ENCODE assay signal across 11 mouse cellular contexts in genomic region chr2:145655373-145655960, GRCm38 (mm10). TPM values are rescaled to one million over a fixed set of nuclear protein-coding genes. Genes with fewer than 3 reads are reported as not detected.
A peak's percentile ranks its signal among the peaks of the same experiment; 100 is the strongest.
DNase-seq lines count a peak whose midpoint lies in the region; ATAC-seq and TF ChIP-seq lines count a peak whose summit lies in the region.
"Had no signal": no experiment of that assay in that cellular context is flagged by ENCODE, and none has a peak within 500 bp of the region (broad histone marks: within the 10 kb centered on the region; RNA-seq: fewer than 3 reads in every experiment).

No protein-coding gene starts in this region.

- 0 out of 2 replicates have a peak, but pooled peaks have one; percentile 3 for TF ChIP-seq CTCF in forebrain, postnatal 0 days (IDR thresholded peaks at IDR 0.05; ENCODE audit: low read depth)

- H3K4me2 ChIP-seq in forebrain, postnatal 0 days (ENCODE audit: low read depth), result no peak overlapping the region
- no peak overlapping the region for H3K4me2 ChIP-seq in forebrain, embryonic 16.5 days (ENCODE audit: low read length)

- 38% methylated on average over 12 of the region's 12 CpGs for WGBS in forebrain, postnatal 0 days
- WGBS in forebrain, embryonic 16.5 days, result 34% methylated on average over 12 of the region's 12 CpGs

- H3K4me1 ChIP-seq in forebrain, postnatal 0 days (ENCODE audit: insufficient read depth), result no peaks in the 10 kb centered on the region
- no peaks in the 10 kb centered on the region for H3K4me1 ChIP-seq in forebrain, embryonic 16.5 days (replicated peaks; ENCODE audit: control insufficient read depth, insufficient read depth, low read length)
- H3K4me1 ChIP-seq: megakaryocyte, embryonic 14.5 days had no signal

- no peak overlapping the region for H3K9ac ChIP-seq in forebrain, postnatal 0 days
- no peak overlapping the region for H3K9ac ChIP-seq in forebrain, embryonic 16.5 days (replicated peaks; ENCODE audit: low read depth, low read length)

- H3K9me3 ChIP-seq in forebrain, postnatal 0 days (ENCODE audit: low read length), result no peaks in the 10 kb centered on the region
- no peaks in the 10 kb centered on the region for H3K9me3 ChIP-seq in forebrain, embryonic 16.5 days (ENCODE audit: control insufficient read depth, low read length)

- DNase-seq in forebrain, postnatal 0 days, result no peak
- peak; percentile 18 for DNase-seq in kidney, postnatal 10 days
- no peak for DNase-seq in kidney, postnatal 14 days
- peak; percentile 29 for DNase-seq in ZHBTc4 (ENCODE audit: low read depth, low spot score)
- DNase-seq in lung, postnatal 4 days, result peak; percentile 9 to 27
- no peak for DNase-seq in urinary bladder, adult 18-20 months (ENCODE audit: low spot score in 2 of 2)
- DNase-seq in spleen, adult 18-20 months, result no peak
- DNase-seq: cerebellum, postnatal 25 days; kidney, adult 18-20 months had no signal

- ATAC-seq in forebrain, postnatal 0 days, result no peak
- ATAC-seq in forebrain, embryonic 16.5 days, result no peak

- H3K4me3 ChIP-seq in forebrain, postnatal 0 days (ENCODE audit: low read depth, low read length), result no peak overlapping the region
- no peak overlapping the region for H3K4me3 ChIP-seq in forebrain, embryonic 16.5 days (replicated peaks; ENCODE audit: low read length)
- H3K4me3 ChIP-seq: megakaryocyte, embryonic 14.5 days had no signal

- H3K36me3 ChIP-seq in forebrain, postnatal 0 days (ENCODE audit: insufficient read depth), result no peaks in the 10 kb centered on the region
- no peaks in the 10 kb centered on the region for H3K36me3 ChIP-seq in forebrain, embryonic 16.5 days (ENCODE audit: control insufficient read depth, insufficient read depth)

- H3K27me3 ChIP-seq in forebrain, postnatal 0 days (ENCODE audit: insufficient read depth, low read length), result no peaks in the 10 kb centered on the region
- H3K27me3 ChIP-seq in forebrain, embryonic 16.5 days (replicated peaks; ENCODE audit: control insufficient read depth, insufficient read depth, low read length), result no peaks in the 10 kb centered on the region
- H3K27me3 ChIP-seq: megakaryocyte, embryonic 14.5 days had no signal

- no peak overlapping the region for H3K27ac ChIP-seq in forebrain, postnatal 0 days (ENCODE audit: low read depth, low read length)
- H3K27ac ChIP-seq in forebrain, embryonic 16.5 days (ENCODE audit: low read length), result no peak overlapping the region

RNA-seq across cellular contexts. Expression of gene Rin2, which starts 19.5 kb away (rescaled TPM):
- 8.2 and 12.7 TPM in 2 replicates for total RNA-seq in forebrain, postnatal 0 days (2014; rRNA removed)
- polyA plus RNA-seq in forebrain, postnatal 0 days (2015; fragmentation: Nextera tagmentation; extraction: Ambion mirVana), result 6.9 and 9.9 TPM in 2 replicates
- polyA plus RNA-seq in forebrain, embryonic 16.5 days (2015; fragmentation: Nextera tagmentation; extraction: Ambion mirVana), result 9.9 and 10.7 TPM in 2 replicates

Comparison
In these comparisons a context has a peak if more than half of its experiments do, and no peak if none do; other contexts are left out.
1. DNase-seq: peak in kidney, postnatal 10 days (single experiment), ZHBTc4 (single experiment) and lung, postnatal 4 days (2 of 2); none in forebrain, postnatal 0 days (single experiment), kidney, postnatal 14 days (single experiment), urinary bladder, adult 18-20 months (0 of 2) and spleen, adult 18-20 months (0 of 2).